Comparison of ENCODE assay signal across 11 mouse cellular contexts in the genomic region with DNA sequence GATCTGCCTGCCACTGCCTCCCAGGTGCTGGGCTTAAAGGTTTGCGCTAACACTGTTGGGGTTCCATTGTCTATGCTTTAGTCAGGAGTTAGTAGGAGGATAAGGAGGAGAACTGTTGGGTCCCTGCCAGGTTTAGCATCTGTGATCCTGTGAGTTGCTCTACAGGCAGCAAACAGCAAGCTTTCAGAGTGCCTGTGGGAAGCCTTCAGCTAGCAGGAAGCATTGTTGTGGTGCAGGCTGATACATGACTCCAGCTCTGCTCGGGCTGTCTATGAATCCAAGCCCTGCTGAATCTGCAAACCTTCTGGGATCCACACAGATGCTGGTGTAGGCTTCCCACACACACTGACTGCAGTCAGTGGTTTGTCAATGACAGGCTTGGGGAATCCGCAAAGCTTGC. TPM values are rescaled to one million over a fixed set of nuclear protein-coding genes. Genes with fewer than 3 reads are reported as not detected.
A peak's percentile ranks its signal among the peaks of the same experiment; 100 is the strongest.
DNase-seq lines count a peak whose midpoint lies in the region; ATAC-seq and TF ChIP-seq lines count a peak whose summit lies in the region.
"Had no signal": no experiment of that assay in that cellular context is flagged by ENCODE, and none has a peak within 500 bp of the region (broad histone marks: within the 10 kb centered on the region; RNA-seq: fewer than 3 reads in every experiment).

No protein-coding gene starts in this region.

- H3K9ac ChIP-seq in forebrain, embryonic 14.5 days (ENCODE audit: low read length): no peak overlapping the region
- H3K9ac ChIP-seq in forebrain, embryonic 13.5 days: no peak overlapping the region
- no peak overlapping the region for H3K9ac ChIP-seq in MEL (ENCODE audit: control insufficient read depth, low read depth, low read length, poor library complexity, severe bottlenecking)
- H3K9ac ChIP-seq in limb, embryonic 14.5 days (ENCODE audit: low read depth, low read length, severe bottlenecking): no peak overlapping the region
- H3K9ac ChIP-seq: hindbrain, embryonic 15.5 days; liver, embryonic 14.5 days had no signal

- no peak for TF ChIP-seq POLR2A in MEL (IDR thresholded peaks at IDR 0.05; ENCODE audit: control insufficient read depth in 1 of 2, insufficient read depth in 1 of 2, low read depth in 1 of 2, low read length in 2 of 2, poor library complexity in 1 of 2)
- no peak for TF ChIP-seq POLR2A in limb, embryonic 14.5 days (IDR thresholded peaks at IDR 0.05; ENCODE audit: borderline replicate concordance, extremely low read depth, insufficient read depth, insufficient read length)

- peak; percentile 52 for DNase-seq in forebrain, embryonic 14.5 days (ENCODE audit: low spot score)
- DNase-seq in MEL (ENCODE audit: low read depth, low spot score): peak; percentile 63
- peak; percentile 70 to 87 for DNase-seq in frontal cortex, adult 2 months (ENCODE audit: extremely low spot score in 1 of 2, low spot score in 1 of 2)
- peak; percentile 63 for DNase-seq in limb, embryonic 14.5 days (ENCODE audit: low spot score)
- no peak for DNase-seq in urinary bladder, postnatal 25 days (ENCODE audit: low spot score)
- DNase-seq in adrenal gland, postnatal 25 days: no peak
- DNase-seq in adrenal gland, adult 2 months: no peak

- H3K9me3 ChIP-seq in forebrain, embryonic 14.5 days (replicated peaks; ENCODE audit: control insufficient read depth, low read length): no peaks in the 10 kb centered on the region
- H3K9me3 ChIP-seq in forebrain, embryonic 13.5 days (replicated peaks): no peaks in the 10 kb centered on the region
- H3K9me3 ChIP-seq in MEL (replicated peaks; ENCODE audit: insufficient read depth, low read length): no peaks in the 10 kb centered on the region
- no peaks in the 10 kb centered on the region for H3K9me3 ChIP-seq in limb, embryonic 14.5 days (ENCODE audit: control insufficient read depth, low read length)
- H3K9me3 ChIP-seq: hindbrain, embryonic 15.5 days had no signal

- no peak for TF ChIP-seq CTCF in MEL (IDR thresholded peaks at IDR 0.05 in 2 of 3, conservative IDR thresholded peaks at IDR 0.05 in 1 of 3; ENCODE audit: control insufficient read depth in 1 of 3, insufficient read depth in 1 of 3, low read depth in 2 of 3, low read length in 3 of 3, poor library complexity in 1 of 3, severe bottlenecking in 1 of 3)

- no peak overlapping the region for H3K4me3 ChIP-seq in forebrain, embryonic 14.5 days (ENCODE audit: low read depth, low read length)
- H3K4me3 ChIP-seq in forebrain, embryonic 13.5 days: no peak overlapping the region
- no peak overlapping the region for H3K4me3 ChIP-seq in MEL (ENCODE audit: control insufficient read depth in 1 of 2, insufficient read depth in 1 of 2, low read depth in 2 of 2, low read length in 2 of 2)
- H3K4me3 ChIP-seq in limb, embryonic 14.5 days (replicated peaks; ENCODE audit: low read length): no peak overlapping the region
- H3K4me3 ChIP-seq: erythroblast, embryonic 14.5 days; hindbrain, embryonic 15.5 days had no signal

- H3K27me3 ChIP-seq in forebrain, embryonic 14.5 days (replicated peaks; ENCODE audit: control insufficient read depth, insufficient read depth, low read length): no peaks in the 10 kb centered on the region
- no peaks in the 10 kb centered on the region for H3K27me3 ChIP-seq in forebrain, embryonic 13.5 days
- no peaks in the 10 kb centered on the region for H3K27me3 ChIP-seq in MEL (ENCODE audit: control insufficient read depth in 1 of 2, insufficient read depth in 2 of 2, low read length in 2 of 2)
- H3K27me3 ChIP-seq in limb, embryonic 14.5 days (ENCODE audit: control insufficient read depth, insufficient read depth, low read length): no peaks in the 10 kb centered on the region
- H3K27me3 ChIP-seq: hindbrain, embryonic 15.5 days had no signal

- H3K4me2 ChIP-seq in forebrain, embryonic 14.5 days (ENCODE audit: low read length): no peak overlapping the region
- H3K4me2 ChIP-seq in forebrain, embryonic 13.5 days: no peak overlapping the region
- no peak overlapping the region for H3K4me2 ChIP-seq in limb, embryonic 14.5 days (replicated peaks; ENCODE audit: low read depth, low read length, severe bottlenecking)
- H3K4me2 ChIP-seq: hindbrain, embryonic 15.5 days had no signal

- no peaks in the 10 kb centered on the region for H3K79me2 ChIP-seq in MEL (ENCODE audit: control insufficient read depth, insufficient read depth, low read length, poor library complexity)

- no peaks in the 10 kb centered on the region for H3K4me1 ChIP-seq in forebrain, embryonic 14.5 days (ENCODE audit: control insufficient read depth, insufficient read depth, low read length)
- H3K4me1 ChIP-seq in forebrain, embryonic 13.5 days: peaks cover 4% of the 10 kb centered on the region
- H3K4me1 ChIP-seq in MEL (ENCODE audit: control insufficient read depth in 1 of 2, insufficient read depth in 2 of 2, low read length in 2 of 2): peaks cover 13% of the 10 kb centered on the region in 2 experiments
- no peaks in the 10 kb centered on the region for H3K4me1 ChIP-seq in limb, embryonic 14.5 days (ENCODE audit: control insufficient read depth, insufficient read depth, low read length)
- H3K4me1 ChIP-seq: hindbrain, embryonic 15.5 days had no signal

- ATAC-seq in forebrain, embryonic 14.5 days: no peak
- no peak for ATAC-seq in forebrain, embryonic 13.5 days
- ATAC-seq in limb, embryonic 14.5 days (ENCODE audit: low FRiP score, low read depth): no peak

- H3K36me3 ChIP-seq in forebrain, embryonic 14.5 days (ENCODE audit: control insufficient read depth, insufficient read depth, low read length): no peaks in the 10 kb centered on the region
- no peaks in the 10 kb centered on the region for H3K36me3 ChIP-seq in forebrain, embryonic 13.5 days (ENCODE audit: poor library complexity, severe bottlenecking)
- H3K36me3 ChIP-seq in MEL (ENCODE audit: control insufficient read depth in 1 of 2, insufficient read depth in 2 of 2, low read length in 2 of 2): peaks cover 0 to 16% of the 10 kb centered on the region in 2 experiments; a peak in 2 of 4 replicates
- H3K36me3 ChIP-seq in limb, embryonic 14.5 days (ENCODE audit: control insufficient read depth, insufficient read depth, low read length): no peaks in the 10 kb centered on the region
- H3K36me3 ChIP-seq: hindbrain, embryonic 15.5 days had no signal

- TF ChIP-seq EP300 in MEL (IDR thresholded peaks at IDR 0.05; ENCODE audit: low read depth in 1 of 2, low read length in 2 of 2): no peak

- TF ChIP-seq RAD21 in MEL (IDR thresholded peaks at IDR 0.05; ENCODE audit: low read depth, low read length): no peak

- no peak overlapping the region for H3K27ac ChIP-seq in forebrain, embryonic 14.5 days (ENCODE audit: low read depth, low read length)
- no peak overlapping the region for H3K27ac ChIP-seq in forebrain, embryonic 13.5 days
- no peak overlapping the region for H3K27ac ChIP-seq in MEL (ENCODE audit: control insufficient read depth, low read depth, low read length)
- no peak overlapping the region for H3K27ac ChIP-seq in limb, embryonic 14.5 days (replicated peaks; ENCODE audit: low read depth, low read length)
- H3K27ac ChIP-seq: hindbrain, embryonic 15.5 days; liver, embryonic 14.5 days had no signal

- 60% methylated on average over 3 of the region's 3 CpGs for WGBS in forebrain, embryonic 14.5 days
- 49% methylated on average over 3 of the region's 3 CpGs for WGBS in forebrain, embryonic 13.5 days
- WGBS in limb, embryonic 14.5 days: 66% methylated on average over 3 of the region's 3 CpGs

RNA-seq across cellular contexts. Expression of gene Ddb2, which starts 6.6 kb away (rescaled TPM):
- 9.4 and 9.9 TPM in 2 replicates for polyA plus RNA-seq in forebrain, embryonic 14.5 days (2014; fragmentation: Nextera tagmentation; extraction: Ambion mirVana)
- 11.8 and 12.0 TPM in 2 replicates for polyA plus RNA-seq in forebrain, embryonic 13.5 days (2015; fragmentation: Nextera tagmentation; extraction: Ambion mirVana)
- 7.0 and 8.4 TPM in 2 replicates for total RNA-seq in MEL (2012; rRNA removed)
- polyA plus RNA-seq in MEL (2012; ENCODE audit: insufficient read depth in 1 of 2, insufficient read length in 2 of 2, low read depth in 1 of 2, low replicate concordance in 2 of 2, missing spikeins in 1 of 2): 10 to 100 TPM in 1 of 2 experiments, not detected in 1; 12.6 TPM
- 37.8 and 39.2 TPM in 2 replicates for polyA plus RNA-seq in frontal cortex, adult 2 months (2012; rRNA removed)
- 52.8 and 56.4 TPM in 2 replicates for polyA plus RNA-seq in limb, embryonic 14.5 days (2012; rRNA removed)
- polyA plus RNA-seq in limb, embryonic 14.5 days (2014; fragmentation: Nextera tagmentation; extraction: Ambion mirVana): 14.8 and 22.0 TPM in 2 replicates
- 10.4 and 13.2 TPM in 2 replicates for total RNA-seq in adrenal gland, postnatal 25 days (2021)
- 1 to 10 TPM; 8.1 to 8.3 TPM for total RNA-seq in adrenal gland, adult 2 months (2021)
- 12.4 and 12.5 TPM in 2 replicates for polyA plus RNA-seq in adrenal gland, adult 2 months (2012; rRNA removed)

RNA-seq across cellular contexts. Expression of gene Pacsin3, which starts 12.3 kb away (rescaled TPM):
- polyA plus RNA-seq in forebrain, embryonic 14.5 days (2014; fragmentation: Nextera tagmentation; extraction: Ambion mirVana): 16.9 and 19.1 TPM in 2 replicates
- 23.4 and 26.5 TPM in 2 replicates for polyA plus RNA-seq in forebrain, embryonic 13.5 days (2015; fragmentation: Nextera tagmentation; extraction: Ambion mirVana)
- total RNA-seq in MEL (2012; rRNA removed): 3.4 and 4.1 TPM in 2 replicates
- polyA plus RNA-seq in MEL (2012; ENCODE audit: insufficient read depth in 1 of 2, insufficient read length in 2 of 2, low read depth in 1 of 2, low replicate concordance in 2 of 2, missing spikeins in 1 of 2): 1 to 10 TPM in 1 of 2 experiments, not detected in 1; 6.7 TPM
- 70.8 and 81.0 TPM in 2 replicates for polyA plus RNA-seq in frontal cortex, adult 2 months (2012; rRNA removed)
- polyA plus RNA-seq in limb, embryonic 14.5 days (2012; rRNA removed): 67.8 and 73.8 TPM in 2 replicates
- polyA plus RNA-seq in limb, embryonic 14.5 days (2014; fragmentation: Nextera tagmentation; extraction: Ambion mirVana): 43.2 and 44.7 TPM in 2 replicates
- 134 and 152 TPM in 2 replicates for total RNA-seq in adrenal gland, postnatal 25 days (2021)
- total RNA-seq in adrenal gland, adult 2 months (2021): 100 to 1,000 TPM in 1 of 2 experiments, 10 to 100 TPM in 1; 82.8 to 101 TPM
- polyA plus RNA-seq in adrenal gland, adult 2 months (2012; rRNA removed): 56.5 and 69.2 TPM in 2 replicates
- polyA plus RNA-seq: erythroblast, embryonic 14.5 days had no signal

RNA-seq across cellular contexts. Expression of gene Arfgap2, which starts 21.4 kb away (rescaled TPM):
- polyA plus RNA-seq in forebrain, embryonic 14.5 days (2014; fragmentation: Nextera tagmentation; extraction: Ambion mirVana): 72.9 and 76.4 TPM in 2 replicates
- 78.4 and 84.3 TPM in 2 replicates for polyA plus RNA-seq in forebrain, embryonic 13.5 days (2015; fragmentation: Nextera tagmentation; extraction: Ambion mirVana)
- 68.4 and 80.2 TPM in 2 replicates for total RNA-seq in MEL (2012; rRNA removed)
- polyA plus RNA-seq in MEL (2012; ENCODE audit: insufficient read depth in 1 of 2, insufficient read length in 2 of 2, low read depth in 1 of 2, low replicate concordance in 2 of 2, missing spikeins in 1 of 2): 10 to 100 TPM in 1 of 2 experiments, not detected in 1; 73.1 TPM
- polyA plus RNA-seq in frontal cortex, adult 2 months (2012; rRNA removed): 39.1 and 42.0 TPM in 2 replicates
- polyA plus RNA-seq in limb, embryonic 14.5 days (2012; rRNA removed): 58.7 and 59.8 TPM in 2 replicates
- polyA plus RNA-seq in limb, embryonic 14.5 days (2014; fragmentation: Nextera tagmentation; extraction: Ambion mirVana): 76.1 and 78.8 TPM in 2 replicates
- 107 and 108 TPM in 2 replicates for total RNA-seq in adrenal gland, postnatal 25 days (2021)
- 10 to 100 TPM; 89.3 to 92.3 TPM for total RNA-seq in adrenal gland, adult 2 months (2021)
- polyA plus RNA-seq in adrenal gland, adult 2 months (2012; rRNA removed): 34.1 and 53.6 TPM in 2 replicates

RNA-seq across cellular contexts. Expression of gene Acp2, which starts 40.7 kb away (rescaled TPM):
- polyA plus RNA-seq in forebrain, embryonic 14.5 days (2014; fragmentation: Nextera tagmentation; extraction: Ambion mirVana): 38.2 and 41.2 TPM in 2 replicates
- 30.2 and 33.3 TPM in 2 replicates for polyA plus RNA-seq in forebrain, embryonic 13.5 days (2015; fragmentation: Nextera tagmentation; extraction: Ambion mirVana)
- total RNA-seq in MEL (2012; rRNA removed): 5.4 and 7.3 TPM in 2 replicates
- polyA plus RNA-seq in MEL (2012; ENCODE audit: insufficient read depth in 1 of 2, insufficient read length in 2 of 2, low read depth in 1 of 2, low replicate concordance in 2 of 2, missing spikeins in 1 of 2): 10 to 100 TPM in 1 of 2 experiments, not detected in 1; 11.3 TPM
- polyA plus RNA-seq in frontal cortex, adult 2 months (2012; rRNA removed): 30.4 and 35.6 TPM in 2 replicates
- 29.9 and 37.1 TPM in 2 replicates for polyA plus RNA-seq in limb, embryonic 14.5 days (2012; rRNA removed)
- 31.6 and 34.2 TPM in 2 replicates for polyA plus RNA-seq in limb, embryonic 14.5 days (2014; fragmentation: Nextera tagmentation; extraction: Ambion mirVana)
- total RNA-seq in adrenal gland, postnatal 25 days (2021): 34.0 and 41.8 TPM in 2 replicates
- total RNA-seq in adrenal gland, adult 2 months (2021): 10 to 100 TPM; 49.5 to 50.4 TPM
- polyA plus RNA-seq in adrenal gland, adult 2 months (2012; rRNA removed): 28.7 and 46.6 TPM in 2 replicates

RNA-seq across cellular contexts. Expression of gene Nr1h3, which starts 40.8 kb away (rescaled TPM):
- 2.5 and 3.0 TPM in 2 replicates for polyA plus RNA-seq in forebrain, embryonic 14.5 days (2014; fragmentation: Nextera tagmentation; extraction: Ambion mirVana)
- polyA plus RNA-seq in forebrain, embryonic 13.5 days (2015; fragmentation: Nextera tagmentation; extraction: Ambion mirVana): 1.4 and 1.9 TPM in 2 replicates
- 3.5 and 4.7 TPM in 2 replicates for total RNA-seq in MEL (2012; rRNA removed)
- polyA plus RNA-seq in MEL (2012; ENCODE audit: insufficient read depth in 1 of 2, insufficient read length in 2 of 2, low read depth in 1 of 2, low replicate concordance in 2 of 2, missing spikeins in 1 of 2): 1 to 10 TPM in 1 of 2 experiments, not detected in 1; 6.9 TPM
- polyA plus RNA-seq in frontal cortex, adult 2 months (2012; rRNA removed): 7.4 and 8.8 TPM in 2 replicates
- polyA plus RNA-seq in limb, embryonic 14.5 days (2012; rRNA removed): 3.4 and 5.0 TPM in 2 replicates
- 1.5 and 2.8 TPM in 2 replicates for polyA plus RNA-seq in limb, embryonic 14.5 days (2014; fragmentation: Nextera tagmentation; extraction: Ambion mirVana)
- total RNA-seq in adrenal gland, postnatal 25 days (2021): 16.7 and 22.7 TPM in 2 replicates
- 10 to 100 TPM; 22.1 to 56.8 TPM for total RNA-seq in adrenal gland, adult 2 months (2021)
- 44.2 and 62.7 TPM in 2 replicates for polyA plus RNA-seq in adrenal gland, adult 2 months (2012; rRNA removed)

Comparison
In these comparisons a context has a peak if more than half of its experiments do, and no peak if none do; other contexts are left out.
1. DNase-seq: peak in forebrain, embryonic 14.5 days (single experiment), MEL (single experiment), frontal cortex, adult 2 months (2 of 2) and limb, embryonic 14.5 days (single experiment); none in urinary bladder, postnatal 25 days (single experiment), adrenal gland, postnatal 25 days (single experiment) and adrenal gland, adult 2 months (single experiment).